34 mouse cellular contexts compared by ENCODE assay signal in genomic region chr7:140092924-140093528, GRCm38 (mm10). TPM values are rescaled to one million over a fixed set of nuclear protein-coding genes. Genes with fewer than 3 reads are reported as not detected.
DNase-seq lines count a peak whose midpoint lies in the region; ATAC-seq and TF ChIP-seq lines count a peak whose summit lies in the region.
"Had no signal": no experiment of that assay in that cellular context is flagged by ENCODE, and none has a peak within 500 bp of the region (broad histone marks: within the 10 kb centered on the region; RNA-seq: fewer than 3 reads in every experiment).

TSS of gene Prap1 (plus strand) at chr7:140093395.

- H3K4me1 ChIP-seq in intestine, embryonic 14.5 days (replicated peaks; ENCODE audit: control insufficient read depth, insufficient read depth, low read length): peaks cover 4% of the 10 kb centered on the region; the same call in 1 of the 2 replicates
- H3K4me1 ChIP-seq in intestine, embryonic 16.5 days (ENCODE audit: control insufficient read depth, insufficient read depth, low read length): peaks cover 14% of the 10 kb centered on the region
- H3K4me1 ChIP-seq in stomach, embryonic 15.5 days: no peaks in the 10 kb centered on the region
- H3K4me1 ChIP-seq: embryonic facial prominence, embryonic 15.5 days; hindbrain, embryonic 13.5 days had no signal

- no peak within 1 kb of the TSS for H3K4me3 ChIP-seq in intestine, embryonic 14.5 days (ENCODE audit: low read depth, low read length)
- H3K4me3 ChIP-seq in intestine, embryonic 16.5 days (ENCODE audit: low read length): peak within 1 kb of the TSS; percentile 46
- H3K4me3 ChIP-seq in stomach, embryonic 15.5 days (replicated peaks): no peak within 1 kb of the TSS
- H3K4me3 ChIP-seq in gastrocnemius, adult 2 months: no peak within 1 kb of the TSS
- H3K4me3 ChIP-seq: embryonic facial prominence, embryonic 12.5 days; embryonic facial prominence, embryonic 15.5 days; heart, embryonic 12.5 days; heart, embryonic 15.5 days; hindbrain, embryonic 10.5 days; hindbrain, embryonic 13.5 days had no signal

- no peak for DNase-seq in intestine, embryonic 14.5 days (ENCODE audit: low spot score)
- no peak for DNase-seq in gastrocnemius, adult 2 months
- DNase-seq in cerebellum, postnatal 10 days: no peak
- no peak for DNase-seq in adipocyte (ENCODE audit: low spot score)
- DNase-seq in thymus, postnatal 14 days: no peak
- DNase-seq: adrenal gland, postnatal 10 days; adrenal gland, postnatal 36 days; cerebellum, adult 18-20 months; cerebellum, adult 9-10 months; cerebellum, postnatal 25 days; forebrain, postnatal 0 days; gastrocnemius, postnatal 25 days; heart, adult 18-20 months; heart, postnatal 10 days; heart, postnatal 36 days had no signal

- no peaks in the 10 kb centered on the region for H3K27me3 ChIP-seq in intestine, embryonic 14.5 days (replicated peaks; ENCODE audit: control insufficient read depth, insufficient read depth, low read length)
- H3K27me3 ChIP-seq in intestine, embryonic 16.5 days (replicated peaks; ENCODE audit: control insufficient read depth, insufficient read depth, low read length): no peaks in the 10 kb centered on the region
- no peaks in the 10 kb centered on the region for H3K27me3 ChIP-seq in stomach, embryonic 15.5 days (replicated peaks)
- H3K27me3 ChIP-seq: embryonic facial prominence, embryonic 12.5 days; embryonic facial prominence, embryonic 15.5 days; heart, embryonic 12.5 days; heart, embryonic 15.5 days; hindbrain, embryonic 13.5 days had no signal

- ATAC-seq in intestine, embryonic 14.5 days (replicated peaks; ENCODE audit: low FRiP score, low TSS enrichment, low read depth): peak; percentile 51
- peak; percentile 83 for ATAC-seq in intestine, embryonic 16.5 days
- 0 out of 2 replicates have a peak, but pooled peaks have one; percentile 8 for ATAC-seq in megakaryocyte-erythroid progenitor cell, adult 5-6 weeks (replicated peaks; ENCODE audit: low FRiP score, low TSS enrichment, poor library complexity, severe bottlenecking)
- no peak for ATAC-seq in stomach, embryonic 15.5 days (ENCODE audit: insufficient read depth, low FRiP score, low read depth)
- ATAC-seq: CD4-positive, CD25-positive, alpha-beta regulatory T cell, adult 4 months; forebrain, embryonic 14.5 days; forebrain, postnatal 0 days; hindbrain, embryonic 16.5 days had no signal

- 64% methylated on average over 5 of the region's 5 CpGs for WGBS in intestine, embryonic 14.5 days
- 44% methylated on average over 5 of the region's 5 CpGs for WGBS in intestine, embryonic 16.5 days
- WGBS in stomach, embryonic 15.5 days: 63% methylated on average over 5 of the region's 5 CpGs

- H3K27ac ChIP-seq in intestine, embryonic 14.5 days (ENCODE audit: low read depth): no peak within 1 kb of the TSS
- peak within 1 kb of the TSS; percentile 75 for H3K27ac ChIP-seq in intestine, embryonic 16.5 days (ENCODE audit: low read length)
- no peak within 1 kb of the TSS for H3K27ac ChIP-seq in stomach, embryonic 15.5 days
- H3K27ac ChIP-seq in gastrocnemius, adult 2 months: no peak within 1 kb of the TSS
- H3K27ac ChIP-seq: embryonic facial prominence, embryonic 12.5 days; embryonic facial prominence, embryonic 15.5 days; heart, embryonic 15.5 days; hindbrain, embryonic 10.5 days; hindbrain, embryonic 13.5 days had no signal

- no peaks in the 10 kb centered on the region for H3K36me3 ChIP-seq in intestine, embryonic 14.5 days (ENCODE audit: control insufficient read depth, insufficient read depth, low read length)
- H3K36me3 ChIP-seq in intestine, embryonic 16.5 days (ENCODE audit: control insufficient read depth, insufficient read depth, low read length): no peaks in the 10 kb centered on the region
- no peaks in the 10 kb centered on the region for H3K36me3 ChIP-seq in stomach, embryonic 15.5 days
- H3K36me3 ChIP-seq: embryonic facial prominence, embryonic 12.5 days; embryonic facial prominence, embryonic 15.5 days; heart, embryonic 15.5 days; hindbrain, embryonic 10.5 days had no signal

- TF ChIP-seq CTCF in gastrocnemius, adult 2 months (IDR thresholded peaks at IDR 0.05): no peak

- intact Hi-C loops in gastrocnemius, adult 2 months (cut with DNase I): no loop called here

- H3K9ac ChIP-seq in intestine, embryonic 14.5 days (ENCODE audit: low read length): no peak within 1 kb of the TSS
- peak within 1 kb of the TSS; percentile 53 for H3K9ac ChIP-seq in intestine, embryonic 16.5 days (ENCODE audit: low read depth, low read length)
- no peak within 1 kb of the TSS for H3K9ac ChIP-seq in stomach, embryonic 15.5 days
- H3K9ac ChIP-seq: embryonic facial prominence, embryonic 12.5 days; embryonic facial prominence, embryonic 15.5 days; forebrain, postnatal 0 days; heart, embryonic 12.5 days; heart, embryonic 15.5 days; hindbrain, embryonic 13.5 days had no signal

- no peaks in the 10 kb centered on the region for H3K9me3 ChIP-seq in intestine, embryonic 14.5 days (ENCODE audit: control insufficient read depth, low read length)
- no peaks in the 10 kb centered on the region for H3K9me3 ChIP-seq in intestine, embryonic 16.5 days (ENCODE audit: control insufficient read depth, low read length)
- H3K9me3 ChIP-seq in stomach, embryonic 15.5 days: no peaks in the 10 kb centered on the region
- H3K9me3 ChIP-seq: embryonic facial prominence, embryonic 12.5 days; embryonic facial prominence, embryonic 15.5 days; heart, embryonic 12.5 days; heart, embryonic 15.5 days; hindbrain, embryonic 10.5 days; hindbrain, embryonic 13.5 days had no signal

- H3K4me2 ChIP-seq in intestine, embryonic 14.5 days (ENCODE audit: low read length): no peak within 1 kb of the TSS
- H3K4me2 ChIP-seq in intestine, embryonic 16.5 days (ENCODE audit: low read depth, low read length): peak within 1 kb of the TSS; percentile 57
- no peak within 1 kb of the TSS for H3K4me2 ChIP-seq in stomach, embryonic 15.5 days
- H3K4me2 ChIP-seq: embryonic facial prominence, embryonic 12.5 days; embryonic facial prominence, embryonic 15.5 days; heart, embryonic 12.5 days; heart, embryonic 15.5 days; hindbrain, embryonic 13.5 days had no signal

RNA-seq across cellular contexts. Expression of gene Prap1, which starts in this region (rescaled TPM):
- 119 and 202 TPM in 2 replicates for polyA plus RNA-seq in intestine, embryonic 14.5 days (2014; fragmentation: Nextera tagmentation; extraction: Ambion mirVana)
- polyA plus RNA-seq in intestine, embryonic 16.5 days (2015; fragmentation: Nextera tagmentation; extraction: Ambion mirVana): 902 and 1,035 TPM in 2 replicates
- total RNA-seq in megakaryocyte-erythroid progenitor cell, adult 5-6 weeks (2014; fragmentation: Nextera tagmentation): not detected in 2 replicates
- not detected in 2 replicates for total RNA-seq in megakaryocyte-erythroid progenitor cell, adult 5-6 weeks (2017)
- polyA plus RNA-seq in stomach, embryonic 15.5 days (2015; fragmentation: Nextera tagmentation; extraction: Ambion mirVana): 165 and 169 TPM in 2 replicates
- not detected for total RNA-seq in gastrocnemius, adult 2 months (2021)
- total RNA-seq: adrenal gland, adult 18-20 months; adrenal gland, postnatal 10 days; adrenal gland, postnatal 36 days; common myeloid progenitor, adult 5-6 weeks; forebrain, postnatal 0 days; gastrocnemius, adult 8-10 months; gastrocnemius, postnatal 25 days; heart, adult 18-20 months; heart, postnatal 10 days; heart, postnatal 36 days; MEL had no signal
- polyA plus RNA-seq: C2C12; CD4-positive, CD25-positive, alpha-beta regulatory T cell, adult 4 months; embryonic facial prominence, embryonic 12.5 days; forebrain, embryonic 11.5 days; forebrain, embryonic 14.5 days; forebrain, postnatal 0 days; gonadal fat pad, adult 2 months; heart, embryonic 12.5 days; hindbrain, embryonic 10.5 days; hindbrain, embryonic 13.5 days; hindbrain, embryonic 16.5 days had no signal

Comparison
In these comparisons a context has a peak if more than half of its experiments do, and no peak if none do; other contexts are left out.
1. Peak in ATAC-seq in megakaryocyte-erythroid progenitor cell, adult 5-6 weeks; RNA of the gene not detected or under 1 TPM.